Mouse (Mus musculus): ENCODE measurements around the gene Klri2. TPM values are rescaled to one million over a fixed set of nuclear protein-coding genes. Genes with fewer than 3 reads are reported as not detected.

Klri2 gene
- not detected for polyA plus RNA-seq (2017; shearing (Covaris generic))

DNA sequence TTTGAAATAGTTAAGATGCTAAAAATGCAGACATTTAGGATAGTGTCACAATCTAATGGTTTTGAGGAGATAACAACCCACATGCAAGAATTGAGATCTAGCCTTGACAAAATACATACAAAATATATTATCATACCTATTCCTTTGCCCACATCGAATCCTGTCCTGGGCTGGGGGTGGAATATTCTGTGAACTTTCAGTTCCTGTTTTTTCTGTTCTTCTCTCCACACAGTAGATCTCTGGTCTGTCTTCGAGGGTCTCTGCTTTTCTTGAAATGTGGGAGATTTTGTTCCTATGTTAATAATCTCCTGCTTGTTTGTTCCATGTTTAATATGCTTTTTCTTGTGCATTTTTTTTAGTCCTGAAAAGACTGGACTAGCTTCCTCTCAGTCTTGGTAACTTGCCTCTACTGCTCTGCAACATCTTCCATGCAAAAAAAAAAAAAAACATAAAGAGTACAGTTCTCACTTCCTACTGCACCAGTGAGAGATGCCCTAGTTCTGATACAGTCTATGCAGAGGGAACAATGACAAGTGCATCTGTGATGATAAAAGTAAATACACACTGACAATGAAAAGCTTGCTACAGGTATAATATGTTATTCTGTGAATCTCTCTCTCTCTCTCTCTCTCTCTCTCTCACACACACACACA, at the start of gene Klri2:
Gene Klri2 (minus strand): TSS at position 416 of the 653 bp plus-strand sequence.

DNA sequence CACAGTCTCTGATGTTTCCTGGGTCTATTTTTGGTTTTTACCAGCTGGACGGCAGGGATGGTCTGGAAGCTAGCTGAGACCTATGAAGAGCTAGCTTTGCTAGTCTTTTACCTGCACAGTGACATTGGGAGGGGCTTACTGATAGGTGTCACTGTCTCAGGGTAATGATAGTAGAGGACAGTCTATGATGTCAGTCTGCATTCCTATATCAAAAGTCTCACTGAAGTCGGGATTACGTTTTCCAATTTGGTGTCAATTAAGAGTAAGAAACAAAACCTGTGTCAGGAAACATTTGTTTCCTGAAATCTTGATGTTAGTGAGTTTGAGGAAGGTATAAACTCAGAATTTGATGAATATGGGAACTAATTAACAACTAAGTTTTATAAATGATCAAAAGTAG, 43.9 kb upstream of the Klri2 start, which contains the start of gene Gm156:
Gene Gm156 (minus strand): TSS at position 101 of the 400 bp plus-strand sequence.

DNA sequence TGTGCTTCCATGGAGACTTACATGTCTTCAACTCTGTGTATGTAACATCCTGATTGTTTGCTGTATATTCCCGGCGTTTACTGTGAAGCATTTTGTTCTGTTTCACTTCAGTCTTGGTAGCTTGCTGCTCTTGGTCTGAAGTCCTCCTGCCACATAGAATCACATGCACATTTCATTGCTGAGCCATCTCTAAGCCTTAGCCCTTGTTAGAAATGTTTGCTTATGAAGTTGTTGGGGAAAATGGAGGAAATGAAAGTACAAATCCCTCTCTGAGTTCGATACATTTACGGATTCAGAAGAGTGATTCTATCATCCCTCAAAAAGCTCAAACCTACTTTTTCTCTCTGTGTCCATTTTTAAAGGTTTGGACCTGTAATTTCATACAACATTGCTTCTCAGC, 23.3 kb downstream of the Klri2 start, which contains the start of gene Klri1:
Gene Klri1 (minus strand): TSS at position 101 of the 400 bp plus-strand sequence.

Other genes starting within 250 kb of the Klri2 start
- under 1 TPM in 1 of 2 experiments, not detected in 1; 0.13 TPM for gene Olr1, start 233.3 kb downstream of the Klri2 start, polyA plus RNA-seq (2017; shearing (Covaris generic))
- under 1 TPM in 1 of 2 experiments, not detected in 1; 0.11 TPM for gene Tmem52b, start 227.9 kb downstream of the Klri2 start, polyA plus RNA-seq (2017; shearing (Covaris generic))
- 10 to 100 TPM in 1 of 2 experiments, 1 to 10 TPM in 1; 8.5 to 20.1 TPM for gene Gabarapl1, start 207.3 kb downstream of the Klri2 start, polyA plus RNA-seq (2017; shearing (Covaris generic))
- gene Klre1, start 162.6 kb downstream of the Klri2 start, polyA plus RNA-seq (2017; shearing (Covaris generic)): not detected
- 10 to 100 TPM in 1 of 2 experiments, under 1 TPM in 1; 0.29 to 23.8 TPM for gene Klrd1, start 148.7 kb downstream of the Klri2 start, polyA plus RNA-seq (2017; shearing (Covaris generic))
- gene Klrk1, start 116.6 kb downstream of the Klri2 start, polyA plus RNA-seq (2017; shearing (Covaris generic)): 10 to 100 TPM in 1 of 2 experiments, under 1 TPM in 1; 0.28 to 88.4 TPM
- not detected for gene Klrc3, start 97.1 kb downstream of the Klri2 start, polyA plus RNA-seq (2017; shearing (Covaris generic))
- not detected for gene Klrc2, start 79.8 kb downstream of the Klri2 start, polyA plus RNA-seq (2017; shearing (Covaris generic))
- 1 to 10 TPM in 1 of 2 experiments, under 1 TPM in 1; 0.23 to 4.8 TPM for gene Klrc1, start 61.5 kb downstream of the Klri2 start, polyA plus RNA-seq (2017; shearing (Covaris generic))
- not detected for gene Klri1, start 23.4 kb downstream of the Klri2 start, polyA plus RNA-seq (2017; shearing (Covaris generic))
- gene Gm156, start 43.8 kb upstream of the Klri2 start, polyA plus RNA-seq (2017; shearing (Covaris generic)): under 1 TPM; 0.13 to 0.65 TPM
- not detected for gene Gm17631, start 122.2 kb upstream of the Klri2 start, polyA plus RNA-seq (2017; shearing (Covaris generic))
- gene Klra17, start 136.2 kb upstream of the Klri2 start, polyA plus RNA-seq (2017; shearing (Covaris generic)): not detected
- gene Klra5, start 177.2 kb upstream of the Klri2 start, polyA plus RNA-seq (2017; shearing (Covaris generic)): not detected